Mouse (Mus musculus): ENCODE results near the gene Osbpl9. TPM values are rescaled to one million over a fixed set of nuclear protein-coding genes. Genes with fewer than 3 reads are reported as not detected.

The Osbpl9 gene
- polyA plus RNA-seq, 1 experiment, result 63.0 TPM

DNA sequence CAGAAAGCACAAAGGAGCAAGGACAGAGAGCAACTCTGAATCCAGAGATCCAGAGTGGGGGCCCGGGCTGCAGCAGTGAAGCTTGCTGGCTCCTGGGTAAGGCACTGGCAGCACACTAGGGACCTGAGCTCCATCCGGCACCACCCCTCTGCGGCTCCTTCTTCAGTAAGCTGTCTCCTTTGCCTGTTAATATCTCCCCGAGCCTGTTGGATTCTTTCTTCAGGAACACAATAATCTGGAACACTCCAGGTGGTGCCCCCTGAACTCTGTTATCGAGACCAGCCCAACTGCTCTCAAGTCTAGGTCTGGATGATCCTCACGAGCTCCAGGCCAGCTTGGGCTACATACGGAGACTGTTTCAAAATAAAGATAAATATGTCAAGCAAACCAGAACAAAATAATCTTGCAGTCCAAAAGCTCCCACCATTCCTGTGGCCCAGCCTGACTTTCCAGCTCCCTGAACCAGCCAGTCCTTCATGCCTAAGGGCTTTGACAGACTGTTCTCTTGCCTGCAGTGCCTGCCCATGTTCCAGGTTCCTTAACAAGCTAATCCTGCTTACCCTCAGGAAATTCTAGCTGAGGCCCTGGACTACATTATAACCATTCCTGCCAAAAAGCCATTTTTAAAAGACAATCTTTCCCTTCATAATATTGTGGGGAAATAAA lies 28.2 kb downstream of the Osbpl9 start:
- H3ac ChIP-seq (ENCODE audit: control insufficient read depth, insufficient read length), result no peak overlapping the region
- TF ChIP-seq REST (IDR thresholded peaks at IDR 0.05; ENCODE audit: insufficient read depth, insufficient read length), result no peak
- no peak for TF ChIP-seq SRF (IDR thresholded peaks at IDR 0.05; ENCODE audit: control insufficient read depth, insufficient read length, low read depth)
- no peak for TF ChIP-seq CEBPB (IDR thresholded peaks at IDR 0.05; ENCODE audit: insufficient read depth, poor library complexity, severe bottlenecking)
- TF ChIP-seq E2F4 (IDR thresholded peaks at IDR 0.05; ENCODE audit: insufficient read depth), result no peak
- TF ChIP-seq POLR2AphosphoS2 (IDR thresholded peaks at IDR 0.05; ENCODE audit: insufficient read length, low read depth), result no peak
- TF ChIP-seq POLR2A (IDR thresholded peaks at IDR 0.05; ENCODE audit: insufficient read length, low read depth), result no peak
- TF ChIP-seq MYOG (IDR thresholded peaks at IDR 0.05; ENCODE audit: control insufficient read depth in 1 of 3, insufficient read depth in 1 of 3, insufficient read length in 2 of 3, low read depth in 2 of 3), result no peak
- TF ChIP-seq TCF12 (IDR thresholded peaks at IDR 0.05; ENCODE audit: insufficient read depth, poor library complexity, severe bottlenecking), result no peak
- TF ChIP-seq USF1 (IDR thresholded peaks at IDR 0.05; ENCODE audit: low read depth), result no peak
- no peak for TF ChIP-seq MAX (IDR thresholded peaks at IDR 0.05; ENCODE audit: low read depth)
- TF ChIP-seq TCF3 (IDR thresholded peaks at IDR 0.05; ENCODE audit: insufficient read length, low read depth), result no peak
- TF ChIP-seq MYOD1 (IDR thresholded peaks at IDR 0.05; ENCODE audit: control insufficient read depth in 1 of 3, insufficient read length in 2 of 3, low read depth in 2 of 3), result no peak
- no peak overlapping the region for H3K4me2 ChIP-seq (ENCODE audit: low read depth)
- H3K36me3 ChIP-seq (ENCODE audit: control insufficient read depth, insufficient read depth), result no peaks in the 10 kb centered on the region
- no peaks in the 10 kb centered on the region for H3K27me3 ChIP-seq (ENCODE audit: control insufficient read depth, insufficient read depth, insufficient read length)
- peaks cover 17% of the 10 kb centered on the region for H3K79me2 ChIP-seq (ENCODE audit: control insufficient read depth, insufficient read depth)
- H3K4me3 ChIP-seq, result no peak overlapping the region

- H3K79me2 ChIP-seq (ENCODE audit: control insufficient read depth, insufficient read depth), result peaks cover 17% of the 10 kb centered on the region
- no peaks in the 10 kb centered on the region for H3K36me3 ChIP-seq (ENCODE audit: control insufficient read depth, insufficient read depth)
- TF ChIP-seq MAX (IDR thresholded peaks at IDR 0.05; ENCODE audit: low read depth) (no peak), E2F4 (IDR thresholded peaks at IDR 0.05; ENCODE audit: insufficient read depth) (no peak), USF1 (IDR thresholded peaks at IDR 0.05; ENCODE audit: low read depth) (no peak), POLR2A (IDR thresholded peaks at IDR 0.05; ENCODE audit: insufficient read length, low read depth) (no peak), TCF3 (IDR thresholded peaks at IDR 0.05; ENCODE audit: insufficient read length, low read depth) (no peak), MYOG (IDR thresholded peaks at IDR 0.05; ENCODE audit: control insufficient read depth in 1 of 3, insufficient read depth in 1 of 3, insufficient read length in 2 of 3, low read depth in 2 of 3) (no peak), CEBPB (IDR thresholded peaks at IDR 0.05; ENCODE audit: insufficient read depth, poor library complexity, severe bottlenecking) (no peak), SRF (IDR thresholded peaks at IDR 0.05; ENCODE audit: control insufficient read depth, insufficient read length, low read depth) (no peak), REST (IDR thresholded peaks at IDR 0.05; ENCODE audit: insufficient read depth, insufficient read length) (no peak), TCF12 (IDR thresholded peaks at IDR 0.05; ENCODE audit: insufficient read depth, poor library complexity, severe bottlenecking) (no peak)
- H3K4me3 ChIP-seq, result no peak overlapping the region
- H3K27me3 ChIP-seq (ENCODE audit: control insufficient read depth, insufficient read depth, insufficient read length), result no peaks in the 10 kb centered on the region
- H3ac ChIP-seq (ENCODE audit: control insufficient read depth, insufficient read length), result no peak overlapping the region
- H3K4me2 ChIP-seq (ENCODE audit: low read depth), result no peak overlapping the region
Observed at GRCm38 (mm10) chr4:109173369-109173768, 28.7 kb downstream of the Osbpl9 start.

DNA sequence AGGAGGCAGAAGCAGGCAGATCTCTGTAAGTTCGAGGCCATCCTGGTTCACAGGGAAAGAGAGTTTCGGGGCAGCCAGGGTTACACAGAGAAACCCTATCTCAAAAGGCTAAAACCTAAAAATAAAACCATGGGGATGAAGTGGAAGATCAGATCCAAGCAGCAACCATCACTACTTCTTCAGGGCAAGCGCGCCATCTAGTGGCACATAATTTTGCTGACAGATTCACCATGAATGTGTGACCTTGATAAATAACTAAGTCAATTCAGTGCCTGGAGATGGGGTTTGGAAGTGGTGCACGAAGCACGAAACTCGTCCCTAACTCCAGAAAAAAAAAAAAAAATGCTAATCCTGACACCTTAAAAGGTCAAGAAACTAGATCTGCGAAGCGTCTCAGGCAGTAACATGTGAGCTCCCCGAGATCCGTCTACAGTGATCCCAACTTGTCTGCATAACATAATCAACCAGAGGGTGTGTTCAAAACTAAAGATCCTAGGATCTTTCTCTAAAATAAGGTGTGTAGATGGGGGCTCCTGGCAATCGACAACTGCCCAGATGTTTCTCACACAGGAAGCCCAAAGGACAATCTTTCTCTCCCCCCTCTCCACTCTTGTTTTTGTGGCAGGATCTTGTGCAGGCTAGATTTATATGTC lies 36.4 kb downstream of the Osbpl9 start:
- no peaks in the 10 kb centered on the region for H3K36me3 ChIP-seq (ENCODE audit: control insufficient read depth, insufficient read depth)
- TF ChIP-seq POLR2AphosphoS2 (IDR thresholded peaks at IDR 0.05; ENCODE audit: insufficient read length, low read depth), result no peak
- no peak for TF ChIP-seq REST (IDR thresholded peaks at IDR 0.05; ENCODE audit: insufficient read depth, insufficient read length)
- TF ChIP-seq E2F4 (IDR thresholded peaks at IDR 0.05; ENCODE audit: insufficient read depth), result no peak
- TF ChIP-seq MYOD1 (IDR thresholded peaks at IDR 0.05; ENCODE audit: control insufficient read depth in 1 of 3, insufficient read length in 2 of 3, low read depth in 2 of 3), result no peak
- H3K27me3 ChIP-seq (ENCODE audit: control insufficient read depth, insufficient read depth, insufficient read length), result no peaks in the 10 kb centered on the region
- no peak overlapping the region for H3K4me3 ChIP-seq
- no peaks in the 10 kb centered on the region for H3K79me2 ChIP-seq (ENCODE audit: control insufficient read depth, insufficient read depth)
- no peak overlapping the region for H3ac ChIP-seq (ENCODE audit: control insufficient read depth, insufficient read length)
- H3K4me2 ChIP-seq (ENCODE audit: low read depth), result no peak overlapping the region

- H3K36me3 ChIP-seq (ENCODE audit: control insufficient read depth, insufficient read depth), result peaks cover 12% of the 10 kb centered on the region
- H3K4me3 ChIP-seq, result no peak overlapping the region
- H3K27me3 ChIP-seq (ENCODE audit: control insufficient read depth, insufficient read depth, insufficient read length), result no peaks in the 10 kb centered on the region
- H3K4me2 ChIP-seq (ENCODE audit: low read depth), result no peak overlapping the region
- H3K79me2 ChIP-seq (ENCODE audit: control insufficient read depth, insufficient read depth), result no peaks in the 10 kb centered on the region
- TF ChIP-seq POLR2A (IDR thresholded peaks at IDR 0.05; ENCODE audit: insufficient read length, low read depth) (no peak), TCF12 (IDR thresholded peaks at IDR 0.05; ENCODE audit: insufficient read depth, poor library complexity, severe bottlenecking) (no peak), SRF (IDR thresholded peaks at IDR 0.05; ENCODE audit: control insufficient read depth, insufficient read length, low read depth) (no peak), REST (IDR thresholded peaks at IDR 0.05; ENCODE audit: insufficient read depth, insufficient read length) (no peak)
- H3ac ChIP-seq (ENCODE audit: control insufficient read depth, insufficient read length), result no peak overlapping the region
Observed at GRCm38 (mm10) chr4:109156481-109157261, 45.4 kb downstream of the Osbpl9 start.
